Mouse (Mus musculus) frontal cortex, postnatal 14 days (tissue): ENCODE measurements at regions not wholly inside any gene's neighbourhood (a gene's known extent, or its start where the extent isn't known, plus 50 kb on each side); places are given as distances from the start of the nearest gene placed in this dataset.

Source experiments
- DNase-seq, 2 experiments: peaks; one replicate each; pipeline ENCODE4 v3.0.0; 2022; ENCODE audit warnings: low spot score in 2 of 2

DNA sequence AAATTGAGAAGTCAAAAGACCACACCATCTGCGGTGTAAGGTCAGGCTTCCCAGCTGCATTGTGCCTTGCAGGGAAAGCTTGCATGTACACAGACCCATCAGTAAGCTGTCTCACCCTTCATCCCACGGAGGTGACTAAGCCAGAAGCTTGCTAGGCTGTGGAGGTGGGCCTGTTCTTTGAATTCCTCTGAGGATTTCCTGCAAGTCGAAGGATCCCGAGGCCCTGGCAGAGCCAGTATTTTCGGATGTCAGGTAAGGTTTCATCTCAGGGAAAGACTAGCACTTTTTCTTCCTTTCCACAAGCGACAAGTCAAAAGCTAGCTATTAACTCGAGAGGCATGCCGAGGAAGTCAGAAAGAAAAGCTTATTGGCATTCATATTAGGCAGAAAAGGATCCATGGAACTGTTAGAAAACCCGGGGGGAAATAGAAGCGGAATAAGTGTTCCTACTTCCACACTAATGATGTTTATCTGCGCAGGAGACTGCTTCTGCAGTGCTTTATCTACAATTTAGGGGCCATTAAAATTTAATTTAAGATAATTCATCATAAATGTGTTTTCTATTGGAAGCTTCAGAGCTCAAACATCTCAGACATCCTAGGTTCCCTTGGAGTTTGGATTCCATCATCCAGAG, 148.3 kb upstream of the Atp2b1 start:
- DNase-seq = no peak

- DNase-seq = no peak
Observed at GRCm38 (mm10) chr10:98779783-98780182, 134.4 kb upstream of the Atp2b1 start.

DNA sequence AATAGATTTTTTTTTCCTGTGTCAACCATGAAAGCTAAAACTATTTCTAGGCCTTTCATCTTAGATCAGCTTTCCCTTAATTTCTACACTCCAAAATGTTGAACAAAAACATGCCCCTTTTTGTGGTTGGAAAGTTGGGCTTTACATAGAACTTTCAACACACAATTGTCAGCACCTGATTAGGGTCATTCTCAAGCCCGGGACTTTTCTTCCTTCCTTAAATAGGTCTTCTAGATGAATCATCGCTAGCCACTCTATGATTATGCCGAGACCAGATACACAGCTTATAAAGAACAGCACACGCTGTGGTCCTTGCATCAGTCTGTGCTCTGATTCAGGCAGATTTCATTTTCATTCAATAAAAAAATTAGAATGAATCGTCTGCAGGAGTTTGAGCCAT, 133.3 kb upstream of the Atp2b1 start:
- DNase-seq = no peak

GRCm38 (mm10) chr10:98781888-98782351, 132.3 kb upstream of the Atp2b1 start:
- DNase-seq = no peak

- no peak for DNase-seq
Observed at GRCm38 (mm10) chr10:98785411-98785810, 128.8 kb upstream of the Atp2b1 start.

DNA sequence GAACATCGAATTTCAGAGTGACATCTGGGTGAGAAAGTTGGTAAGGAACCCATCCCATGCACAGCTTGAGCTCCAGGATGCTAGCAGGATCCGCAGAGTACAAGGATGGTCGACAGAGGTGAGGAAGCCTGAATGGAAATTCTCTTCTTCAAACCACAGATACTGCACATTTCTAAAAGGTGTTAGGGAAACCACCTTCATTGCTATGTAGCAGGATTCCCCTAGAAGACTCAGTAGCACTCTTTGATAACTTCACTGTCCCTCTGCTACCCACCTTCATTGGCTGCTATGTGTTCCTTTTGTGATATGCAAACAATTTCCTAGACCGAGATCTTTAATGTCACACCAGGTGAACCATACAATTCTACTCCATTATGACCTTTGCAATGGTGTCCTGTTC, 128.1 kb upstream of the Atp2b1 start:
- no peak for DNase-seq

DNA sequence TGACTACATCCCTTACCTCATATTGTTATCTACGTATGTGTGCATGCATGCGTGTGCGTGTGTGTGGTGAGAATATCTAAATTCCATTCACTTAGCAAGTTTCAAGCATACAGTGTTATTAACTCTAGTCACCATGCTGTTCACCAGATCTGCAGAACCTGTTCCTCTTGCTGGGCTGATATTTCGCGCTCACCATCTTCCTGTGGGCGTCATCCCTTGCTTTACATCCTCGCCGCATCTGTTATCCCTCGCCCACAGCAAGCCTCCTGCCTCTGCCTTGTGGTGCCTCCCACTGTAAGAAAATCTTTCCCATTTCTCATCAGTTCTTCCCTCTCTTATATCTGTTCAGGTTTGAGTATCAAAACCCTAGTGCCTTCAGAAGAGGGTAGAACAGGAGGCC, 124.4 kb upstream of the Atp2b1 start:
- DNase-seq = no peak

DNA sequence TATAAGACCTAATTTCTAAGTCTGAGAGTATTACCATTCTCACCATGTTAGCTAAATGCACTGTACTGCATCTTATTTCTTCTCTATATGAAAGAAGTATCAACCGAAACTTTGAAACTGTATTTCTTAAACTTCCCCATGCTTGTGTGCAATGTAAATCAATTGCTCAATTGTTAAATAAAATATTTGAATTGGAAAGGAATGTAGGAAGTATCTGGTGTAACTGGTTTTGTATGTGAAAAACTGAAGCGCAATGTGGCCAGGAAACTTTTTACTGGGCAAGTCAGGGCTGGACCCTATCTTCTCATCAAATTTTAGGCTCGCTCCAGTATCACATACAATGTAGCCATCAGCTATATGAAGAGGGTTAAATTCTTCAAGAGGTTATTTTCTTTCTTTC, 123.8 kb upstream of the Atp2b1 start:
- no peak for DNase-seq

DNA sequence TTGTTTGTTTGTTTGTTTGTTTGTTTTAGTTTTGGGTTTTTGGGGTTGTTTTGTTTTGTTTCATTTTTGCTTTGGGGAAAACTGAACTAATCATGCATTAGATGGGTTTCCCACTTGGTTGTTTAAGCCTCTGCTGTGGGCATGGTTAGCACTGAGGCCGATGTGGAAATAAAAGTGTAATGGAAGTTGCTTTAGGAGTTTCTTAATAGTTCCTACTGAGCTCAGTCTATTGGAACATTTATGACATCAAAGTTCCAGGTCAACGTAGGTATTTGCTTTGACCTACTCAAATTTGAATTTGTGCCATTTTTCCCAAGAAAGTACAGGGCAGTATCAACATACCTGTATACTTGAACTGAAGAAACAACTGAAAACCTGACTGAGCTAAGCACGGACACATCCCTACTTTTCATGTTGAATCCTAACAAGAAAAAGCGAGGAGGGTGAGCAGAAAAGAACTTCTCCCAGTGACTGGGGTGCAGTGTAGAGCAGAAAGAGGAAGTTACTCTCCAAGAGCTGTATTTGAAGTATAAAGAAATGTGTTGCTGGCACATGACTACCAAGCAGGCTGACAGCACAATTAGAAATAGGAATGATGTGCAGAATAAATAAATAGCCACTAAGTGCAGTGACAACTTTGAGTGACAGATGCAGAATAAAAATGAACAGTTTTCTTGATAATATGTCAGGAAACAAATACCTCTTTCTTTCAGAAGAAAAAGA, 122.0 kb upstream of the Atp2b1 start:
- DNase-seq = no peak

GRCm38 (mm10) chr10:98793926-98794536, 120.2 kb upstream of the Atp2b1 start:
- no peak for DNase-seq

GRCm38 (mm10) chr10:98796016-98796415, 118.2 kb upstream of the Atp2b1 start:
- no peak for DNase-seq

- no peak for DNase-seq
Observed at GRCm38 (mm10) chr10:98798634-98799415, 115.4 kb upstream of the Atp2b1 start.

- DNase-seq = no peak
Observed at GRCm38 (mm10) chr10:98799830-98800229, 114.4 kb upstream of the Atp2b1 start.

DNA sequence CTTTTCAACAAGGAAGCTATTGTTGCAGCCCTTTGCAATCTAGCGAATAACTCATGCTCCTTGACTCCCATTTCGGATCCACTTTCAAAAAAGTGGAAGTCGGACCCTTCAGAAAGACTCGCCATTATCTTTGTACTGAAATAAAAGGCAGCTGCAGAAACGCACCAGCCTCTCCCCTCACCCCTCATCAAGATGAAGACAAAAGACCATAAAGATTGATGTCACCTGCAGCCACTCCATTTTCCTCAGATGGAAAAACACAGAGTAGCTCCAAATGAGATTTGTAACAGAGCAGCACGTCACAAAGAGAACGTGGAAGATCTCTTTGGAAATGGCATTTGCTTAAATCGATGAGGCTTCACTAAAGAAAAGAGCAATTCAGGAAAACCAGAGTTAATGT, 113.3 kb upstream of the Atp2b1 start:
- DNase-seq = no peak

GRCm38 (mm10) chr10:98805013-98805412, 109.2 kb upstream of the Atp2b1 start:
- DNase-seq = no peak

GRCm38 (mm10) chr10:98806798-98807535, 107.2 kb upstream of the Atp2b1 start:
- peak; percentile 36 to 47 for DNase-seq

GRCm38 (mm10) chr10:98808644-98809043, 105.6 kb upstream of the Atp2b1 start:
- no peak for DNase-seq

DNA sequence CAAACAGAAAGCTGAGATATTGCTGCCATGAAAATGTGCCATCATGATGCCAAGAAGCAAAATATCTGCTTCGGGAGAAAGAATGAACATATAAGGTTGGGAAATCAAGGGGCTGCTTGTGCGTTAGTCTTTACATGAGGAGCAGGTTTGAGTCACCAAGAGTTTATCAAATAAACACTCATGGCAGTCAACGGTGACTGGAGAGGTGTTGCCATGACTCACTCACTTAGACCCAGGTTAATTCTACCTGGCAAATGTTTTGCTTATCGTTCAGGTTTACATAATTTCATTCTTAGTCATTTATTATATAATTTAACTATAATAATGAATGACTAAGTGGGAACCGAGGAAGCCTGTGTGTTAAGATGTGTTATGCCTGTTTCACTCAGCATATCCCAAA, 85.2 kb upstream of the Atp2b1 start:
- no peak for DNase-seq

GRCm38 (mm10) chr10:98831488-98831887, 82.7 kb upstream of the Atp2b1 start:
- DNase-seq = no peak

GRCm38 (mm10) chr10:98837289-98838181, 76.7 kb upstream of the Atp2b1 start:
- DNase-seq = no peak
